Mouse (Mus musculus) neural tube, embryonic 12.5 days (tissue): ENCODE results near the gene Atp5s. TPM values are rescaled to one million over a fixed set of nuclear protein-coding genes. Genes with fewer than 3 reads are reported as not detected.

Experiments
- ATAC-seq: fragments of 200-750 bp; cut with Nextera tagmentation; 2 replicates; pipeline ENCODE4 v1.8.0; 2017; ENCODE audit warnings: low read depth, mild to moderate bottlenecking, moderate TSS enrichment, moderate library complexity; ENCODE audit not compliant: low FRiP score
- H3K27ac ChIP-seq: fragments of 300-500 bp; sonication (generic); 2 replicates; pipeline ENCODE4 v1.5.1; 2016
- H3K27me3 ChIP-seq: fragments of 300-500 bp; sonication (generic); replicated peaks from 2 replicates; pipeline ENCODE4 v1.6.1; 2016; ENCODE audit warnings: mild to moderate bottlenecking
- H3K36me3 ChIP-seq: fragments of 300-500 bp; sonication (generic); 2 replicates; pipeline ENCODE4 v1.6.1; 2016; ENCODE audit warnings: mild to moderate bottlenecking
- H3K4me1 ChIP-seq: fragments of 300-500 bp; sonication (generic); 2 replicates; pipeline ENCODE4 v1.6.1; 2016
- H3K4me2 ChIP-seq: fragments of 300-500 bp; sonication (generic); replicated peaks from 2 replicates; pipeline ENCODE4 v1.6.1; 2016; ENCODE audit warnings: mild to moderate bottlenecking
- H3K4me3 ChIP-seq: fragments of 300-500 bp; sonication (generic); 2 replicates; pipeline ENCODE4 v1.5.1; 2016
- H3K9ac ChIP-seq: fragments of 300-500 bp; sonication (generic); 2 replicates; pipeline ENCODE4 v1.6.1; 2016; ENCODE audit warnings: mild to moderate bottlenecking
- H3K9me3 ChIP-seq: fragments of 300-500 bp; sonication (generic); 2 replicates; pipeline ENCODE4 v1.6.1; 2016; ENCODE audit warnings: mild to moderate bottlenecking
- WGBS: fragments of 180-500 bp; shearing (Covaris S2); methylation state at CpG from one replicate; pipeline ENCODE4 v1.1.7; 2016; 5-methylcytosine and 5-hydroxymethylcytosine counted together
- polyA plus RNA-seq: library from polyadenylated mRNA; unstranded; fragments of >200 nt; fragmentation: Nextera tagmentation; extraction: Ambion mirVana; gene quantifications from 2 replicates; pipeline ENCODE4 v1.2.1, GENCODE M21; 2016

Atp5s gene
- polyA plus RNA-seq: 21.0 and 22.9 TPM in 2 replicates

GRCm38 (mm10) chr12:69724711-69725460 is at the start of gene Atp5s, which contains the start of gene L2hgdh:
Atp5s (plus strand) TSS chr12:69724950.
L2hgdh (minus strand) TSS chr12:69724873.
- ATAC-seq: peak; percentile 98
- Histone ChIP-seq H3K4me2 (peak within 1 kb of the TSS; percentile 92), H3K36me3 (peaks cover 1% of the 10 kb centered on the region), H3K27me3 (no peaks in the 10 kb centered on the region), H3K4me3 (peak within 1 kb of the TSS; percentile 68), H3K9ac (peak within 1 kb of the TSS; percentile 69), H3K4me1 (peaks cover 14% of the 10 kb centered on the region), H3K27ac (peak within 1 kb of the TSS; percentile 50; the same call in 1 of the 2 replicates), H3K9me3 (peaks cover 1% of the 10 kb centered on the region; the same call in 1 of the 2 replicates)
- under 1% methylated on average over 60 of the region's 60 CpGs for WGBS

- H3K27ac ChIP-seq: no peak overlapping the region
- H3K4me3 ChIP-seq: no peak overlapping the region
- H3K9me3 ChIP-seq: no peaks in the 10 kb centered on the region
- no peaks in the 10 kb centered on the region for H3K36me3 ChIP-seq
- ATAC-seq: no peak
- peaks cover 15% of the 10 kb centered on the region for H3K4me1 ChIP-seq
- no peaks in the 10 kb centered on the region for H3K27me3 ChIP-seq
- 92% methylated on average over 4 of the region's 4 CpGs for WGBS
- no peak overlapping the region for H3K9ac ChIP-seq
- no peak overlapping the region for H3K4me2 ChIP-seq
Measured at GRCm38 (mm10) chr12:69676157-69676556, 48.6 kb upstream of the Atp5s start.

- ATAC-seq: peak; percentile 57
- WGBS: under 1% methylated on average over 56 of the region's 56 CpGs
Measured at GRCm38 (mm10) chr12:69680635-69681565, 43.9 kb upstream of the Atp5s start.

GRCm38 (mm10) chr12:69681566-69682061 is 43.1 kb upstream of the Atp5s start, which contains the start of gene Sos2:
Sos2 (minus strand) TSS chr12:69681852.
- Histone ChIP-seq H3K27ac (peak within 1 kb of the TSS; percentile 94), H3K36me3 (no peaks in the 10 kb centered on the region), H3K4me1 (peaks cover 10% of the 10 kb centered on the region), H3K9ac (peak within 1 kb of the TSS; percentile 93), H3K4me3 (peak within 1 kb of the TSS; percentile 97), H3K27me3 (no peaks in the 10 kb centered on the region), H3K9me3 (no peaks in the 10 kb centered on the region), H3K4me2 (peak within 1 kb of the TSS; percentile 87)
- WGBS: under 1% methylated on average over 54 of the region's 85 CpGs
- ATAC-seq: peak; percentile 83

More at GRCm38 (mm10) chr12:69680635-69681565, 43.9 kb upstream of the Atp5s start:
- H3K4me3 ChIP-seq: peak overlapping the region; percentile 97
- peaks cover 10% of the 10 kb centered on the region for H3K4me1 ChIP-seq
- H3K27me3 ChIP-seq: no peaks in the 10 kb centered on the region
- peak overlapping the region; percentile 94 for H3K27ac ChIP-seq
- peak overlapping the region; percentile 93 for H3K9ac ChIP-seq
- H3K9me3 ChIP-seq: no peaks in the 10 kb centered on the region
- peak overlapping the region; percentile 87 for H3K4me2 ChIP-seq
- no peaks in the 10 kb centered on the region for H3K36me3 ChIP-seq

GRCm38 (mm10) chr12:69682065-69682787 is 42.5 kb upstream of the Atp5s start:
- Histone ChIP-seq H3K9me3 (no peaks in the 10 kb centered on the region), H3K9ac (peak overlapping the region; percentile 93), H3K27ac (peak overlapping the region; percentile 94), H3K4me2 (peak overlapping the region; percentile 87), H3K4me3 (peak overlapping the region; percentile 97), H3K4me1 (peaks cover 10% of the 10 kb centered on the region), H3K27me3 (no peaks in the 10 kb centered on the region), H3K36me3 (no peaks in the 10 kb centered on the region)
- peak; percentile 90 for ATAC-seq
- WGBS: under 1% methylated on average over 49 of the region's 54 CpGs

GRCm38 (mm10) chr12:69682788-69683419 is 41.8 kb upstream of the Atp5s start:
- no peaks in the 10 kb centered on the region for H3K36me3 ChIP-seq
- 47% methylated on average over 14 of the region's 14 CpGs for WGBS
- H3K9ac ChIP-seq: no peak overlapping the region
- no peak for ATAC-seq
- no peaks in the 10 kb centered on the region for H3K27me3 ChIP-seq
- no peak overlapping the region for H3K27ac ChIP-seq
- peak overlapping the region; percentile 87 for H3K4me2 ChIP-seq
- H3K4me3 ChIP-seq: no peak overlapping the region
- H3K9me3 ChIP-seq: no peaks in the 10 kb centered on the region
- peaks cover 10% of the 10 kb centered on the region for H3K4me1 ChIP-seq

GRCm38 (mm10) chr12:69683537-69683936 is 41.2 kb upstream of the Atp5s start:
- no peaks in the 10 kb centered on the region for H3K27me3 ChIP-seq
- no peaks in the 10 kb centered on the region for H3K36me3 ChIP-seq
- H3K4me3 ChIP-seq: no peak overlapping the region
- 63% methylated on average over 10 of the region's 10 CpGs for WGBS
- no peak overlapping the region for H3K27ac ChIP-seq
- peaks cover 10% of the 10 kb centered on the region for H3K4me1 ChIP-seq
- no peak for ATAC-seq
- H3K9me3 ChIP-seq: no peaks in the 10 kb centered on the region
- no peak overlapping the region for H3K9ac ChIP-seq
- no peak overlapping the region for H3K4me2 ChIP-seq

- Histone ChIP-seq H3K9ac (no peak overlapping the region), H3K27me3 (no peaks in the 10 kb centered on the region), H3K4me1 (no peaks in the 10 kb centered on the region), H3K4me3 (no peak overlapping the region), H3K36me3 (no peaks in the 10 kb centered on the region), H3K4me2 (no peak overlapping the region), H3K9me3 (no peaks in the 10 kb centered on the region), H3K27ac (no peak overlapping the region)
- no peak for ATAC-seq
- 78% methylated on average over 2 of the region's 2 CpGs for WGBS
Measured at GRCm38 (mm10) chr12:69688368-69688767, 36.4 kb upstream of the Atp5s start.

- Histone ChIP-seq H3K4me1 (no peaks in the 10 kb centered on the region), H3K27me3 (no peaks in the 10 kb centered on the region), H3K9me3 (no peaks in the 10 kb centered on the region), H3K4me2 (no peak overlapping the region), H3K27ac (no peak overlapping the region), H3K4me3 (no peak overlapping the region), H3K9ac (no peak overlapping the region), H3K36me3 (no peaks in the 10 kb centered on the region)
- ATAC-seq: no peak
Measured at GRCm38 (mm10) chr12:69689094-69689493, 35.7 kb upstream of the Atp5s start.

- 92% methylated on average over 4 of the region's 4 CpGs for WGBS
- no peak for ATAC-seq
- Histone ChIP-seq H3K4me2 (no peak overlapping the region), H3K27me3 (no peaks in the 10 kb centered on the region), H3K9me3 (no peaks in the 10 kb centered on the region), H3K4me1 (no peaks in the 10 kb centered on the region), H3K27ac (no peak overlapping the region), H3K9ac (no peak overlapping the region), H3K36me3 (0 out of 2 replicates have a peak, but pooled peaks cover 3% of the 10 kb centered on the region), H3K4me3 (no peak overlapping the region)
Measured at GRCm38 (mm10) chr12:69690714-69691113, 34.0 kb upstream of the Atp5s start.

GRCm38 (mm10) chr12:69693471-69693870 is 31.3 kb upstream of the Atp5s start:
- no peak for ATAC-seq
- no peak overlapping the region for H3K27ac ChIP-seq
- H3K27me3 ChIP-seq: no peaks in the 10 kb centered on the region
- no peak overlapping the region for H3K4me3 ChIP-seq
- 0 out of 2 replicates have a peak, but pooled peaks cover 3% of the 10 kb centered on the region for H3K36me3 ChIP-seq
- no peaks in the 10 kb centered on the region for H3K9me3 ChIP-seq
- 83% methylated on average over 17 of the region's 17 CpGs for WGBS
- H3K4me1 ChIP-seq: no peaks in the 10 kb centered on the region
- no peak overlapping the region for H3K4me2 ChIP-seq
- no peak overlapping the region for H3K9ac ChIP-seq
